Mouse (Mus musculus) heart, embryonic 11.5 days (tissue): ENCODE data around the gene Nkain2. TPM values are rescaled to one million over a fixed set of nuclear protein-coding genes. Genes with fewer than 3 reads are reported as not detected.

ENCODE experiments used
- ATAC-seq: fragments of 200-750 bp; cut with Nextera tagmentation; replicated peaks from 2 replicates; pipeline ENCODE4 v1.8.0; 2017; ENCODE audit warnings: moderate library complexity; ENCODE audit not compliant: insufficient number of reproducible peaks, low FRiP score, low TSS enrichment
- H3K27ac ChIP-seq: fragments of 300-500 bp; sonication (generic); 2 replicates; pipeline ENCODE4 v1.5.1; 2014; ENCODE audit warnings: mild to moderate bottlenecking, low read depth, low read length
- H3K27me3 ChIP-seq: fragments of 300-500 bp; sonication (generic); 2 replicates; pipeline ENCODE4 v1.6.1; 2014; ENCODE audit warnings: mild to moderate bottlenecking, low read length, mixed read lengths; ENCODE audit not compliant: control insufficient read depth, insufficient read depth
- H3K36me3 ChIP-seq: fragments of 300-500 bp; sonication (generic); 2 replicates; pipeline ENCODE4 v1.6.1; 2014; ENCODE audit warnings: mild to moderate bottlenecking, low read length, moderate library complexity, mixed read lengths; ENCODE audit not compliant: control insufficient read depth, insufficient read depth
- H3K4me1 ChIP-seq: fragments of 300-500 bp; sonication (generic); 2 replicates; pipeline ENCODE4 v1.6.1; 2014; ENCODE audit warnings: low read length; ENCODE audit not compliant: control insufficient read depth, insufficient read depth
- H3K4me2 ChIP-seq: fragments of 300-500 bp; sonication (generic); 2 replicates; pipeline ENCODE4 v1.6.1; 2014; ENCODE audit warnings: mild to moderate bottlenecking, moderate library complexity
- H3K4me3 ChIP-seq: fragments of 300-500 bp; sonication (generic); 2 replicates; pipeline ENCODE4 v1.5.1; 2014; ENCODE audit warnings: low read depth, low read length
- H3K9ac ChIP-seq: fragments of 300-500 bp; sonication (generic); 2 replicates; pipeline ENCODE4 v1.6.1; 2014; ENCODE audit warnings: mild to moderate bottlenecking, low read depth, low read length, moderate library complexity
- H3K9me3 ChIP-seq: fragments of 300-500 bp; sonication (generic); replicated peaks from 2 replicates; pipeline ENCODE4 v1.6.1; 2016; ENCODE audit warnings: low read length; ENCODE audit not compliant: control insufficient read depth
- WGBS: fragments of 180-500 bp; shearing (Covaris S2); extraction: QIAGEN DNeasy Blood & Tissue Kit; methylation state at CpG from one replicate; pipeline ENCODE4 v1.1.7; 2014; ENCODE audit not compliant: insufficient replicate concordance; 5-methylcytosine and 5-hydroxymethylcytosine counted together
- polyA plus RNA-seq: library from polyadenylated mRNA; unstranded; fragments of >200 nt; fragmentation: Nextera tagmentation; extraction: Ambion mirVana; gene quantifications from 2 replicates; pipeline ENCODE4 v1.2.1, GENCODE M21; 2014

Nkain2 gene
- polyA plus RNA-seq, 1 experiment from 2014 or later: 0.76 TPM

GRCm38 (mm10) chr10:32058251-32058650 is 832.0 kb downstream of the Nkain2 start:
- H3K4me3 ChIP-seq: no peak overlapping the region
- H3K4me2 ChIP-seq: no peak overlapping the region
- H3K36me3 ChIP-seq: no peaks in the 10 kb centered on the region
- 82% methylated on average over 2 of the region's 2 CpGs for WGBS
- no peaks in the 10 kb centered on the region for H3K27me3 ChIP-seq
- H3K4me1 ChIP-seq: no peaks in the 10 kb centered on the region
- no peak overlapping the region for H3K27ac ChIP-seq
- no peaks in the 10 kb centered on the region for H3K9me3 ChIP-seq
- H3K9ac ChIP-seq: no peak overlapping the region
- no peak for ATAC-seq

DNA sequence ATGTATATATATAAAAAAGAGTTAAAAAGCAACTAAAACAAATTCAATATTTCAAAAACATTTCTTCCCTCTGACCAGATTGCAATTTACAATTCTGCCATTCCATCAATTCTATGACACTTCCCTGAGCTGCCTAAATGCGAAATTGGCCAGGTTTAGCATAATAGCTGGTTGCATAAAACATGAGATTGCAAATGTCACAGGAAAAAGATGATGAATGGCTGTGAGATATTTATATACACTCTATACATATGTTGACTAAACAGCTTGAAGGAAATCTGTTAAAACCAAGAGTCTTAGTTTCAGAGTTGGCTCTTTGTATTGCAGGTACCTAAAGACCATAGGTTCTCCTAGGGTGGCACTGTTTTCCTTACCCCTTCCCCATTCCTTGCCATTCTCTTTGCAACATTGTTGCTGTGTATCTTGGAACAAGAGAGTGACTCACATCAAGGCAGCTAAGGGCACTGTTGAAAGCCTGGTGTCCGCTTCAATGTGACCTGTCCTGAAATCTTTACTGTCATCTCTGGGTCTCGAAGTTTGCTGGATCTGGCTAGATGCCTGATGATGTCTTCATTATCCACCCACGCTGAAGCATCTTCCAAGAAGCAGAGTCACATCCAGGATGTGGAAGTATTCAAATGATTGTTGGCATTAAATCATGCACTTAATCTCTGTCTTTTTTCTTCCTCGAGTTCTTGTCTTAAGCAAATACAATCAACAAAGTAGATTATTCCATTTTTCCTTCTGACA is 837.5 kb downstream of the Nkain2 start:
- Histone ChIP-seq H3K9ac (no peak overlapping the region), H3K4me3 (no peak overlapping the region), H3K27ac (no peak overlapping the region), H3K27me3 (no peaks in the 10 kb centered on the region), H3K4me1 (no peaks in the 10 kb centered on the region), H3K36me3 (no peaks in the 10 kb centered on the region), H3K9me3 (no peaks in the 10 kb centered on the region), H3K4me2 (no peak overlapping the region)
- WGBS: 72% methylated on average over 5 of the region's 5 CpGs
- no peak for ATAC-seq

- H3K4me1 ChIP-seq: no peaks in the 10 kb centered on the region
- no peak overlapping the region for H3K27ac ChIP-seq
- 65% methylated on average over 6 of the region's 6 CpGs for WGBS
- H3K9ac ChIP-seq: no peak overlapping the region
- H3K27me3 ChIP-seq: no peaks in the 10 kb centered on the region
- no peaks in the 10 kb centered on the region for H3K9me3 ChIP-seq
- no peaks in the 10 kb centered on the region for H3K36me3 ChIP-seq
- no peak overlapping the region for H3K4me3 ChIP-seq
- H3K4me2 ChIP-seq: no peak overlapping the region
- no peak for ATAC-seq
Measured at GRCm38 (mm10) chr10:32052045-32052444, 838.2 kb downstream of the Nkain2 start.

DNA sequence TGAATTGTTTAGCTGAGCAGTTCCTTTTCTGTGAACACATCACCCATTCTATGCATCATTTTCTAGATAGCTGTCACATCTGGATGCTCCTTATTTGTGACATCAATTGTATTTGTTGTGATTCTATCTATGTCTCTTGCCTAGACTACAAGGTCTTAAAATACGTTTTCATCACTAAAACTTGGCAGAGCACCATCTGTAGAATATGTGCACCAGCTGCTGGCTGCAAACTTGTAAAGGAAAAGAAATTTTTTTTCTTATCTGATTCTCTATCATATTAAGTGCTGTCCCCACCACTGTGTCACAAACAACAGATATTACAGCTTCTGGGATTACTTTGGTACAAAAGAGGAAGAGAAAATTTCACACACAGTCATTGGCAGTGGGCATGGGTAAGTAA is 860.3 kb downstream of the Nkain2 start:
- ATAC-seq: no peak
- no peaks in the 10 kb centered on the region for H3K4me1 ChIP-seq
- no peak overlapping the region for H3K4me2 ChIP-seq
- no peak overlapping the region for H3K4me3 ChIP-seq
- no peaks in the 10 kb centered on the region for H3K27me3 ChIP-seq
- H3K9me3 ChIP-seq: no peaks in the 10 kb centered on the region
- 44% methylated on average over 1 of the region's 1 CpGs for WGBS
- no peak overlapping the region for H3K9ac ChIP-seq
- H3K27ac ChIP-seq: no peak overlapping the region
- H3K36me3 ChIP-seq: no peaks in the 10 kb centered on the region

DNA sequence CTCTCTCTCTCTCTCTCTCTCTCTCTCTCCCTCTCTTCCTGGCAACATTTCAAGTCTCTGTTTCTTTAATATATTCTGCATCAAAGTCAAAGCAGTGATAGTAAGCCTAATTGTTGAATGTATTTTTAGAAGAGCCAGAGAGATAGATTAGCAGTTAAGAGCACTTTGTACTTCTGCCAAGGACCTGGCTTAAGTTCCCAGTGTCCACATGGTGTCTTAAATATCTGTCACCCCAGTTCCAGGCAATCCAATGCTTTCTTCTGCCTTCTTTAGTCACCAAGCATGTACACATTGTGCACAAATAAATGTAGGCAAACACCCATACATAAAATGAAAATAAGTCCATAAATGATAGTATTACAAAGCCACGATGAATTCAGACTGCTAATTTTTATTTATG is 871.9 kb downstream of the Nkain2 start:
- WGBS: 79% methylated on average over 1 of the region's 1 CpGs
- H3K9me3 ChIP-seq: no peaks in the 10 kb centered on the region
- no peak overlapping the region for H3K9ac ChIP-seq
- ATAC-seq: no peak
- no peak overlapping the region for H3K27ac ChIP-seq
- H3K27me3 ChIP-seq: no peaks in the 10 kb centered on the region
- H3K36me3 ChIP-seq: no peaks in the 10 kb centered on the region
- H3K4me2 ChIP-seq: no peak overlapping the region
- H3K4me3 ChIP-seq: no peak overlapping the region
- no peaks in the 10 kb centered on the region for H3K4me1 ChIP-seq

GRCm38 (mm10) chr10:32001216-32001753 is 889.0 kb downstream of the Nkain2 start:
- no peaks in the 10 kb centered on the region for H3K36me3 ChIP-seq
- 80% methylated on average over 1 of the region's 1 CpGs for WGBS
- H3K4me2 ChIP-seq: no peak overlapping the region
- H3K9me3 ChIP-seq: no peaks in the 10 kb centered on the region
- no peak for ATAC-seq
- no peak overlapping the region for H3K27ac ChIP-seq
- no peak overlapping the region for H3K4me3 ChIP-seq
- H3K27me3 ChIP-seq: no peaks in the 10 kb centered on the region
- H3K9ac ChIP-seq: no peak overlapping the region
- no peaks in the 10 kb centered on the region for H3K4me1 ChIP-seq

GRCm38 (mm10) chr10:31993205-31993604 is 897.1 kb downstream of the Nkain2 start:
- H3K9me3 ChIP-seq: no peaks in the 10 kb centered on the region
- H3K4me2 ChIP-seq: no peak overlapping the region
- no peak overlapping the region for H3K4me3 ChIP-seq
- no peaks in the 10 kb centered on the region for H3K27me3 ChIP-seq
- 58% methylated on average over 1 of the region's 1 CpGs for WGBS
- ATAC-seq: 0 out of 2 replicates have a peak, but pooled peaks have one; percentile 14
- no peaks in the 10 kb centered on the region for H3K4me1 ChIP-seq
- H3K27ac ChIP-seq: no peak overlapping the region
- no peaks in the 10 kb centered on the region for H3K36me3 ChIP-seq
- H3K9ac ChIP-seq: no peak overlapping the region

DNA sequence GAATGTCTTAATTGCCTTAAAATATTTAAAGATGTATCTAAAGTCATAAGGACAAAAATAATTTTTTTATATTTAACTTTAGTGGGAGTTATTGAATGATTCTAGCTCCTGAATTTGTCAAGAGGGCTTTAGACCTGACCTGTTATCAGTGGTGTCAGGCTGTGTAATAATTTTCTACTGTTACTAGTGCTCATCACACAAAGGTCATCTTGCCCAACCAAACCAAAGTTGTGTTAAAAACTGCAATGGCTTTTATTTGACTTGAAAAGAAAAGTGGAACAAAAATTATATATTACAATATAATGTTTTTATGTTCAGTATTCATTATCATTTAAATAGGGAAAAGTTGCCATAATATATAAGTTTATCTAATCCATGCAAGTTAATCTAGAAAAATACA is 911.9 kb downstream of the Nkain2 start:
- Histone ChIP-seq H3K27ac (no peak overlapping the region), H3K36me3 (no peaks in the 10 kb centered on the region), H3K9me3 (no peaks in the 10 kb centered on the region), H3K4me3 (no peak overlapping the region), H3K9ac (no peak overlapping the region), H3K27me3 (no peaks in the 10 kb centered on the region), H3K4me2 (no peak overlapping the region), H3K4me1 (no peaks in the 10 kb centered on the region)
- ATAC-seq: no peak

DNA sequence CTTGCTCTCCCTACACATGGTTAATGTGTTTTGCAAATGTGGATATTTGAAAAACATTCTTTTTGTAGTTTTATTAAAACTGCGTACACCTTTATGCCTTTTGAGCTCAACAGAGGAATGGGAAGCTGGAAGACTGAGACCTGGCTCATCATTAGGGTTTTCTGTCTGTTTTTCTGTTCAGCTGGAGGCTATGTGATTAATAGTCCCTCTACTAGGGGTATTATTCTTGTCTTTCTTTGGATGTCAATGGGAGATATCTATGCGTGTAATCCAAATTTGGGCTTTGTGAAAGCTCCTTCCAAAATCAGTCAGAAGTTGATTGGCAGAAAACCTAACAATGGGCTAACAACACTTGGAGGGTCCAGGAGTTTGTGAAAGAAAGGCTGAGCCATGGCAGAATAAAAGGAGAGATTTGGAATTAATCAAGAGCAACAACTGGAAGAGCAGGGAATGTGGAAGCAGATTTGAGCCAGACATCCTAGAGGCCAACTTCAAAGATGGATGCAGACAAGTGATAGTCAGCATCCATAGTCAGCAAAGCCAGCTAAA is 943.0 kb downstream of the Nkain2 start:
- Histone ChIP-seq H3K4me2 (no peak overlapping the region), H3K27me3 (no peaks in the 10 kb centered on the region), H3K36me3 (no peaks in the 10 kb centered on the region), H3K9me3 (no peaks in the 10 kb centered on the region), H3K4me3 (no peak overlapping the region), H3K4me1 (no peaks in the 10 kb centered on the region), H3K27ac (no peak overlapping the region), H3K9ac (no peak overlapping the region)
- ATAC-seq: no peak
- 79% methylated on average over 2 of the region's 2 CpGs for WGBS
